Mouse (Mus musculus) G1E-ER4 (cell line): ENCODE results near the gene Tprn. TPM values are rescaled to one million over a fixed set of nuclear protein-coding genes. Genes with fewer than 3 reads are reported as not detected.

ENCODE experiments used
- GATA1 ChIP-seq: IDR thresholded peaks from one replicate; pipeline ENCODE4 v1.8.0; 2012; ENCODE audit warnings: low read length, inconsistent platforms
- polyA plus RNA-seq: library from polyadenylated mRNA; stranded (reverse); fragments of >175 nt; gene quantifications from 2 replicates; pipeline ENCODE4 v1.2.3, GENCODE M21; 2012

Tprn gene
- polyA plus RNA-seq, 1 experiment = 69.7 TPM

- TF ChIP-seq GATA1 = no peak
Observed at GRCm38 (mm10) chr2:25252331-25252730, 10.1 kb upstream of the Tprn start.

GRCm38 (mm10) chr2:25255284-25255779, 7.1 kb upstream of the Tprn start, which contains the start of gene Tmem203:
TSS of gene Tmem203 (plus strand) at chr2:25255439.
- TF ChIP-seq GATA1 = no peak

GRCm38 (mm10) chr2:25258887-25259286, 3.5 kb upstream of the Tprn start:
- no peak for TF ChIP-seq GATA1

GRCm38 (mm10) chr2:25261870-25262269, 548 bp upstream of the Tprn start:
- no peak for TF ChIP-seq GATA1

GRCm38 (mm10) chr2:25262795-25263622, 591 bp downstream of the Tprn start:
- TF ChIP-seq GATA1 = no peak

- TF ChIP-seq GATA1 = no peak
Observed at GRCm38 (mm10) chr2:25263623-25264285, 1.3 kb downstream of the Tprn start.

- TF ChIP-seq GATA1 = no peak
Observed at GRCm38 (mm10) chr2:25264286-25264660, 1.9 kb downstream of the Tprn start.

GRCm38 (mm10) chr2:25264851-25265250, 2.4 kb downstream of the Tprn start:
- TF ChIP-seq GATA1 = no peak

- TF ChIP-seq GATA1 = no peak
Observed at GRCm38 (mm10) chr2:25265897-25266656, 3.7 kb downstream of the Tprn start.

GRCm38 (mm10) chr2:25266720-25267119, 4.3 kb downstream of the Tprn start:
- TF ChIP-seq GATA1 = no peak

GRCm38 (mm10) chr2:25267241-25267640, 4.8 kb downstream of the Tprn start:
- TF ChIP-seq GATA1 = no peak

- no peak for TF ChIP-seq GATA1
Observed at GRCm38 (mm10) chr2:25267746-25268309, 5.4 kb downstream of the Tprn start.

GRCm38 (mm10) chr2:25271827-25272511, 9.6 kb downstream of the Tprn start, which contains the start of the genes Ssna1 and Anapc2:
TSS of gene Ssna1 (minus strand) at chr2:25272438.
TSS of gene Anapc2 (plus strand) at chr2:25272478.
- no peak for TF ChIP-seq GATA1

GRCm38 (mm10) chr2:25272515-25272914, 10.1 kb downstream of the Tprn start:
- no peak for TF ChIP-seq GATA1

GRCm38 (mm10) chr2:25273010-25273409, 10.6 kb downstream of the Tprn start:
- TF ChIP-seq GATA1 = no peak
